Mouse (Mus musculus) gastrocnemius, adult 2 months (tissue): ENCODE data around the gene 4931409K22Rik. TPM values are rescaled to one million over a fixed set of nuclear protein-coding genes. Genes with fewer than 3 reads are reported as not detected.

Source experiments
- DNase-seq: peaks from one replicate; pipeline ENCODE4 v3.0.0; 2022
- H3K27ac ChIP-seq: fragments of 200-600 bp; 2 replicates; pipeline ENCODE4 v1.8.1; 2022; ENCODE audit warnings: mild to moderate bottlenecking
- H3K4me3 ChIP-seq: fragments of 200-600 bp; 2 replicates; pipeline ENCODE4 v1.8.1; 2022; ENCODE audit warnings: mild to moderate bottlenecking, moderate library complexity
- CTCF ChIP-seq: fragments of 200-600 bp; IDR thresholded peaks from 2 replicates; pipeline ENCODE4 v1.8.1; 2022; ENCODE audit warnings: antibody characterized with exemption, mild to moderate bottlenecking, moderate library complexity
- intact Hi-C: fragments of 180-260 bp; cut with DNase I; formaldehyde crosslinking; loops from one replicate; pipeline ENCODE4 v1.15.1; 2025
- total RNA-seq, 2 experiments: library from RNA; stranded (reverse); gene quantifications; 2 replicates each; pipeline ENCODE4 v1.2.3; 2021

The 4931409K22Rik gene
- total RNA-seq, 2 experiments from 2014 or later: not detected

DNA sequence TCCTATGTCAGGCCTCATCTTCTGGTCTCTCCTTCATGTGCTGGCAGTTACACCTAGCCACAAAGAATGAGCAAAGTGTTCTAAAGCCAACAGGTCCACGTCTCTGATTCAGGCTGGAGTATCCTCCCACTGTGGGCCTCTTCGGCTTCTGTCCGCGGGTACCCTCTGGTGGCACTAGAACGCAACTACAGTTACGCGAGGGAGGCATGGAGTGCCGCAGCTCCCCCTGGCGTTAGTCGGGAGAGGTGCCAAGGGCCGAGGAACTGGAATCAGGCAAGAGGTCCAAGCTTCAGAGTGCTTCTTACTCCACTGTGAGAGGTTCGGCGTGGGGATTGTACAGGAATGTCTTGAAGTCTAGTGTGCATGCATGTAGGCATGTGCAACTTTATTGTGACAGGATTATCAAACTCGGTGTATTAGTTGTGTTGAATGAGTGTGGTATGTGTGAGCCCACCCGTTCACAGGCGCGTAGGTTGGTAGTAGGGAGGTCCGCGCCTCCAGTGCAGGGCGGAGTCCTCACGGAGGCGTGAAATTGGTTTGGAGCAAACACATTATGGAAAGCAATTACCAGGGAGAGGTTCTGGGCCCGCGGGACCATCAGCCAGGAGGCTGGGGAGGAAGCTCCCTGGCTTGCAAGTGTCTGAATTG, 26.4 kb downstream of the 4931409K22Rik start:
- intact Hi-C loops: loop anchor here (5.0 kb wide), 1 partner anchor 122 kb away; no protein-coding TSS in a partner anchor
- H3K4me3 ChIP-seq: no peak overlapping the region
- DNase-seq: peak; percentile 95
- no peak for TF ChIP-seq CTCF
- no peak overlapping the region for H3K27ac ChIP-seq

- intact Hi-C loops: loop anchor here (2.0 kb wide), 1 partner anchor 15 kb away; no protein-coding TSS in a partner anchor
- DNase-seq: no peak
- TF ChIP-seq CTCF: no peak
- H3K4me3 ChIP-seq: no peak overlapping the region
- no peak overlapping the region for H3K27ac ChIP-seq
Observed at GRCm38 (mm10) chr5:24527780-24528179, 28.8 kb downstream of the 4931409K22Rik start.

DNA sequence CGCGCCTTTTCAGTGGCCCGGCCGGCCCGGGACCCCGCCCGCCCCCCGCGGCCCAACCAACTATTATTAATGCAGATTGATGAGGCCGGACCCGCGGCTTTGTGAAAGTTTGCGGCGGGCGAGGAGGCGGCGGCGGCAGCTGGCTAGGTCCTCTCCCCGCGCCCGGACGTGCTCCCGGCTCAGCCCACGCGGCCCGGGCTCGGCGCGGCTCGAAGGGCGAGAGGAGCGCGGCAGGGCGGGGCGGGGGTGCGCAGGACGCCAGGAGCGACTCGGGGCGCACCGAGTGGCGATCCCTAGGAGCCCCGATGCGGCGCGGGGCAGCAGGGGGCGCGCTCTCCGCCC, 29.7 kb downstream of the 4931409K22Rik start, which contains the start of gene Gbx1:
Gbx1 (minus strand) TSS at position 314 of the 342 bp plus-strand sequence.
- Histone ChIP-seq H3K4me3 (peak within 1 kb of the TSS; percentile 69), H3K27ac (no peak within 1 kb of the TSS)
- intact Hi-C loops: no loop called here
- DNase-seq: peak; percentile 66
- no peak; the same call in 1 of the 2 replicates for TF ChIP-seq CTCF

DNA sequence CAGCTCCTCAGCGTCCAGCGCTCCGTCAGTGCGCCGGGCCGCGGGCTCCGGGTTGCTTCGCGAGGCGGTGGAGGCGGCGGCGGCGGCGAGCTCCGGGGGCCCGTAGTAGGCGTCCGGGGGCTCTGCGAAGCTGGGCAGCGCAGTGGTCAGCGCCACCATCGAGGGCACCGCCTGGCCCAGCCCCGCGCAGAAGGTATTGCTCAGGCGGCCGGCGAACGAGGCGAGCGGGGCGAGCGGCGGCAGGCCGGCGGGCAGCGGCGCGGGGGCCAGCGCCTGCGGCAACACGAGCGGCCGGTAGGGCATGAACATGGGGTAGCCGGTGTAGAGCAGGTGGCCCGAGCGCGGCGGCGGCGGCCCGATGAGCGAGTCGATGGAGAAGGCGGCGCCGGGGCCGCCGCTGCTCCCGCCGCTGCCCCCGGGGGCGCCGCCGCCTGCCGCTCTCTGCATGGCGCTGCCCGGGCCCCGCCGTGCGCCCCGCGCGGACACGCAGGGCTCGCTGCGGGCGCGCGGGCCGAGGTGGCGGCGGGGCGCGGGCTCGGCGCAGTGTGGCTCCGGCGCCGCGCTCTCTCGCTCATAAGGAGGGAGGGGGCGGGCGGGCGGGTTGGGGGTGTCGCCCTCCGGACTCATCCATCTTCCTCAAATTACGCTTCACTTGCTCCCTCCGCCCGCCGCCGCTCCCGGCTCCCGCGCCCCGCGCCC, 30.3 kb downstream of the 4931409K22Rik start:
- intact Hi-C loops: no loop called here
- peak; percentile 48 for DNase-seq
- Histone ChIP-seq H3K27ac (no peak overlapping the region), H3K4me3 (peak overlapping the region; percentile 69)
- peak; percentile 12; the same call in 1 of the 2 replicates for TF ChIP-seq CTCF

DNA sequence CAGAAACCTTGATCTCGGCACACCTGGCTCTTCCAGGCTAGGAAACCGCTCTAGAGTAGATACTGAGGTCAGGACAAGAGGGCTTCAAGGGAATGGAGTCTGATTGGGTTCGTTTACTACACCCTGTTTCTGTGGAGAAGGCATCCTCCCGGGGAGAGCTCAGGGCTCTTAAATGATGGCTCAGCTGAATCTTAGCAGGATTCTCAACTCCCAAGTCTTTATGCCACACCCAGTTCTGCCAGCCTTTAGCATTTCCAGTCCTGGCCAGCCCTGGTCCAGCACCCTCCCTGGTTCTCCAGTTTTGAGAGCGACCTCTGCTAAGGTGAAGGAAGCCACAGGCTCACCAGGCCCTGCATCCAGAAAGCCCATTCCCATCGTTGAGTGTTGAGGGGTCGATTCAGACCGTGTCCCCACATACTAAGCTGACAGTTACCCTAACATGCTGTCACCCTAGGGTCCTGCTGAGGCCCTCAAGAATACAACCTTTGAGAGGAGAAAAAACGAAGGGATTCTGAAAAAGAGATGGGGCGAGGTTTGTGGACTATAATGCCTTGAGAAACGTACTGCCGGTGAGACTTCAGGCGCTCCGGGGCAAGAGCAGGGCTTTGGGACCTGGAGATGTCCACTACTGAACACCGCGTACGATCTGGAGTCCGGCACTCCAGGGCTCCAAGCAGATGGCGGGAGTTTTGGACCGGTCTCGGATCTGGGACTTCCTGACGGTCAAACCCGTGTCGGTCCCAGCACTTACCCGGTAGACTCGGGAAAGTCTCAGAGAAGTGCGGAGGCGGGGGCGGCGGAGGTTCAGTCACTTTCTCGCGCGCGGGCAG, 31.0 kb downstream of the 4931409K22Rik start:
- TF ChIP-seq CTCF: no peak
- no peak for DNase-seq
- Histone ChIP-seq H3K4me3 (peak overlapping the region; percentile 69), H3K27ac (no peak overlapping the region)
- intact Hi-C loops: no loop called here

GRCm38 (mm10) chr5:24524522-24524921, 32.1 kb downstream of the 4931409K22Rik start:
- no peak overlapping the region for H3K4me3 ChIP-seq
- no peak for DNase-seq
- TF ChIP-seq CTCF: no peak
- H3K27ac ChIP-seq: no peak overlapping the region
- intact Hi-C loops: no loop called here

DNA sequence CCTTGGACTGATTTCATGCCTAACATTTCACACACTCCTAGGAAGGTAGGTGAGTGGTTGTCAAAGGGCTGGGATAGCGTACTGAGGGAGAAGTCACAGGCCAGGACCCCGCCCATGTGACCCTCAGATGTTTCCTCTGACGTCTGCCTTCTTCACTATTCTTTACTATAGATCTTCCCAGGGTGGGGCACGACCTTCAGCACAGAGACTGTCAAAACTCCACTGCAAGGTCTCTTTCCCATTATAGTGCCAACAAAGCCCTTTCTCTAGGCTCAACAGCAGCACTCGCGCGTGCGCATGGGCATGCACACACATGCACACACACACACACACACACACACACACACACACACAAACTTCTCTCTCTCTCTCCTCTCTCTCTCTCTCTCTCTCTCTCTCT, 32.8 kb downstream of the 4931409K22Rik start:
- DNase-seq: no peak
- intact Hi-C loops: no loop called here
- H3K4me3 ChIP-seq: no peak overlapping the region
- TF ChIP-seq CTCF: no peak
- H3K27ac ChIP-seq: no peak overlapping the region

GRCm38 (mm10) chr5:24521366-24521765, 35.2 kb downstream of the 4931409K22Rik start:
- intact Hi-C loops: no loop called here
- TF ChIP-seq CTCF: no peak
- Histone ChIP-seq H3K4me3 (no peak overlapping the region), H3K27ac (no peak overlapping the region)
- DNase-seq: no peak

DNA sequence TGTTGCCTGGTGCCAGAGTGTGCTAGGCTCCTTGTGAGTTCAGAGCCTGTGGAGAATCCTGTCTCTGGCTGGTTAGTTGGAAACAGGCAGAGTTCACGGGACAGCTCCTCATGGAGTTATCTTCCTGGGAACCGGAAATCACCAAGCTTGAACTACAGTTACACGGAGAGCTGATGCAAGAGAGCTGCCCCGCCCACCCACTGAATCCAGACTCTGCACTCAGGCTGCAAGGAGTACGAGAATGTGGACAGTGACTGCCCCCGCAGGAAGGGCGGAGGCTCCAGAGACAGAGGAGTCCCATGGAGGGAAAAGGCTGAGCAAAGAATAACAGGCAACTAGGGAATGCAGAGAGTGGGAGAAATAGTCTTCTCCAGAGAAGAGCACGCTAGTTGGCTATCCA, 44.3 kb downstream of the 4931409K22Rik start:
- Histone ChIP-seq H3K4me3 (no peak overlapping the region), H3K27ac (no peak overlapping the region)
- DNase-seq: peak; percentile 63
- TF ChIP-seq CTCF: no peak
- intact Hi-C loops: loop anchor here (2.0 kb wide), 1 partner anchor 17 kb away; no protein-coding TSS in a partner anchor

DNA sequence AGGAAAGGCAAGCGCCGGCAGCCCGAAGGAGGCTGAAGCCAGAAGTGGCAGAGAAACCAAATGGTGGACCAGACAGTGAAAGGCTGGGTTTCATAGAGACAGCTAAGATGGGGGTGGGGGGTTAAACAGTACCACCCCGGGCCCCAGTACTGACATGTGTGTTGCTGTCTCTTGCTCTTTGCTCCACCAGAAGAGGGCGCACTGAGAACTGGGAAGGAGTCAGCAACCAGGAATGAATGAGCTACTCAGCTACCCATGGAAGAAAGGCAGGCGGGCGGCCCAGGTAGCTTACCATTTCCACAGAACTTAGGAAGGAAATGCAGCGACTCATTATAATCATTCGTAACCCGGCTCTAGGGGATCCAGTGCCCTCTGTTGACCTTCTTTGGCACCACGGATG, 46.0 kb downstream of the 4931409K22Rik start:
- TF ChIP-seq CTCF: peak; percentile 79
- intact Hi-C loops: loop anchor here (1.0 kb wide), 2 partner anchors 87 to 142 kb away; no protein-coding TSS in a partner anchor
- DNase-seq: peak; percentile 73
- no peak overlapping the region for H3K27ac ChIP-seq
- no peak overlapping the region for H3K4me3 ChIP-seq

DNA sequence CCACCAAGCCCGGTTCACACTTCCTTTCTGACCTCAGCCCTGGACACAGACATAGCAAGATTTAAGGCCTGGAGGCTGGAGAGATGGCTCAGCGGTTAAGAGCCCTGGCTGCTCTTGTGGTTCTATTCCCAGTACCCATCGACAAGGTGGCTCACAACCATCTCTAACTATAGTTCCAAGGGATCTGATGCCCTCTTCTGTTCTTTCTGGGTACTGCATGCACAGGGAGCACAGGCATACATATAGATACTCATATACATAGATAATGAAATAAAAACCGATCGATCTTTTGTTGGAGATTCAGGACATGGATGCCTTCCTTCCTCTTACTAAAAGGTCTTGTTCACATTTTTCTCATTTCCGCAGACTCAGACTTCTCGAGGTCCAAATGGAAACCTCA, 48.2 kb downstream of the 4931409K22Rik start:
- DNase-seq: no peak
- TF ChIP-seq CTCF: peak; percentile 10; the same call in 1 of the 2 replicates
- no peak overlapping the region for H3K4me3 ChIP-seq
- intact Hi-C loops: no loop called here
- H3K27ac ChIP-seq: no peak overlapping the region

GRCm38 (mm10) chr5:24505513-24505912, 51.1 kb downstream of the 4931409K22Rik start:
- no peak for DNase-seq
- no peak overlapping the region for H3K4me3 ChIP-seq
- no peak for TF ChIP-seq CTCF
- no peak overlapping the region for H3K27ac ChIP-seq
- intact Hi-C loops: no loop called here

DNA sequence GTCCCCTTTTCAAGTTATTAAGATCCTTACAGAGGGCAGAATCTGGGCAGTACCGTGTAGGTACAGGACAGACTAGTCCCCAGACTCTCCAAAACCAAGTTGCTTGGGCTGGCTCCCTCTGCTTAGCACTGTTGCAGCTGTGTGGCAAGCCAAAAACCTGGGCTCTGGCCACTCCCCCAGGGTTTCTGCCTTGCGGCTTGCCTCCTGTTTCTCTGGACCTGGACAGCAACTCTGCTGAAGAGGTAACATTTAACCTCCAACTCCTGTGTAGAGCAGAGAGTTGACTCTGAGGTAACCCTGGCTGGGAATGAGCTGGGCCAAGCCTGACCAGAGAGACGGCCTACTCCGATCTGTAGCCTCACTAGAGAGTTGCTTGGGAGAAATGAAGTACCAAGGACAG, 53.8 kb downstream of the 4931409K22Rik start:
- intact Hi-C loops: no loop called here
- H3K27ac ChIP-seq: no peak overlapping the region
- no peak for TF ChIP-seq CTCF
- no peak overlapping the region for H3K4me3 ChIP-seq
- no peak for DNase-seq
